Mouse (Mus musculus) effector memory CD4-positive, alpha-beta T cell, adult 7 months (primary cell): ENCODE results near the gene Cavin3. TPM values are rescaled to one million over a fixed set of nuclear protein-coding genes. Genes with fewer than 3 reads are reported as not detected.

ENCODE experiments used
- polyA plus RNA-seq: library from polyadenylated mRNA; unstranded; fragments of 100-300 nt; shearing (Covaris generic); gene quantifications from one replicate; pipeline ENCODE4 v1.2.1, GENCODE M21; 2017

Gene Cavin3
- not detected for polyA plus RNA-seq

GRCm38 (mm10) chr7:105481505-105482411 is at the start of gene Cavin3:
Gene Cavin3 (minus strand): TSS chr7:105482300.

Other genes with a start within 250 kb of the Cavin3 start
- gene Olfr688, start 194.2 kb downstream of the Cavin3 start, polyA plus RNA-seq = not detected
- 0.17 TPM for gene Olfr689, start 171.1 kb downstream of the Cavin3 start, polyA plus RNA-seq
- not detected for gene Olfr690, start 148.2 kb downstream of the Cavin3 start, polyA plus RNA-seq
- 0.43 TPM for gene Olfr691, start 140.0 kb downstream of the Cavin3 start, polyA plus RNA-seq
- gene Olfr692, start 114.1 kb downstream of the Cavin3 start, polyA plus RNA-seq = not detected
- gene Gm5901, start 107.3 kb downstream of the Cavin3 start, polyA plus RNA-seq = not detected
- gene Fam160a2, start 82.2 kb downstream of the Cavin3 start, polyA plus RNA-seq = 57.6 TPM
- gene Cnga4, start 77.7 kb downstream of the Cavin3 start, polyA plus RNA-seq = not detected
- gene Cckbr, start 56.6 kb downstream of the Cavin3 start, polyA plus RNA-seq = not detected
- gene Smpd1, start 72.1 kb upstream of the Cavin3 start, polyA plus RNA-seq = 18.3 TPM
- 8.5 TPM for gene Apbb1, start 99.4 kb upstream of the Cavin3 start, polyA plus RNA-seq
- gene Hpx, start 117.8 kb upstream of the Cavin3 start, polyA plus RNA-seq = not detected
- 4.5 TPM for gene Trim3, start 151.3 kb upstream of the Cavin3 start, polyA plus RNA-seq
- 97.1 TPM for gene Timm10b, start 157.8 kb upstream of the Cavin3 start, polyA plus RNA-seq
- 14.5 TPM for gene Arfip2, start 158.1 kb upstream of the Cavin3 start, polyA plus RNA-seq
- gene Gm45799, start 158.3 kb upstream of the Cavin3 start, polyA plus RNA-seq = 10.6 TPM
- 3.6 TPM for gene Dnhd1, start 168.5 kb upstream of the Cavin3 start, polyA plus RNA-seq